Mouse (Mus musculus) embryonic facial prominence, embryonic 12.5 days (tissue): ENCODE measurements around the gene Rps6ka5. TPM values are rescaled to one million over a fixed set of nuclear protein-coding genes. Genes with fewer than 3 reads are reported as not detected.

Experiments
- ATAC-seq: fragments of 200-750 bp; cut with Nextera tagmentation; 2 replicates; pipeline ENCODE4 v1.8.0; 2017; ENCODE audit not compliant: insufficient number of reproducible peaks, insufficient read depth, low FRiP score, low TSS enrichment
- H3K27ac ChIP-seq: fragments of 300-500 bp; sonication (generic); 2 replicates; pipeline ENCODE4 v1.5.1; 2016; ENCODE audit warnings: mild to moderate bottlenecking
- H3K27me3 ChIP-seq: fragments of 300-500 bp; sonication (generic); 2 replicates; pipeline ENCODE4 v1.6.1; 2016; ENCODE audit warnings: mild to moderate bottlenecking, moderate library complexity
- H3K36me3 ChIP-seq: fragments of 300-500 bp; sonication (generic); 2 replicates; pipeline ENCODE4 v1.6.1; 2016; ENCODE audit warnings: mild to moderate bottlenecking
- H3K4me1 ChIP-seq: fragments of 300-500 bp; sonication (generic); 2 replicates; pipeline ENCODE4 v1.6.1; 2016
- H3K4me2 ChIP-seq: fragments of 300-500 bp; sonication (generic); replicated peaks from 2 replicates; pipeline ENCODE4 v1.6.1; 2016; ENCODE audit warnings: mild to moderate bottlenecking, moderate library complexity
- H3K4me3 ChIP-seq: fragments of 300-500 bp; sonication (generic); 2 replicates; pipeline ENCODE4 v1.5.1; 2016; ENCODE audit warnings: mild to moderate bottlenecking
- H3K9ac ChIP-seq: fragments of 300-500 bp; sonication (generic); 2 replicates; pipeline ENCODE4 v1.6.1; 2016; ENCODE audit warnings: mild to moderate bottlenecking, moderate library complexity
- H3K9me3 ChIP-seq: fragments of 300-500 bp; sonication (generic); 2 replicates; pipeline ENCODE4 v1.6.1; 2016; ENCODE audit warnings: mild to moderate bottlenecking, moderate library complexity
- WGBS: fragments of 180-500 bp; shearing (Covaris S2); methylation state at CpG from one replicate; pipeline ENCODE4 v1.1.7; 2016; 5-methylcytosine and 5-hydroxymethylcytosine counted together
- polyA plus RNA-seq: library from polyadenylated mRNA; unstranded; fragments of >200 nt; fragmentation: Nextera tagmentation; extraction: Ambion mirVana; gene quantifications from 2 replicates; pipeline ENCODE4 v1.2.1, GENCODE M21; 2016

Gene Rps6ka5
- polyA plus RNA-seq, 1 experiment from 2014 or later = 7.2 TPM

DNA sequence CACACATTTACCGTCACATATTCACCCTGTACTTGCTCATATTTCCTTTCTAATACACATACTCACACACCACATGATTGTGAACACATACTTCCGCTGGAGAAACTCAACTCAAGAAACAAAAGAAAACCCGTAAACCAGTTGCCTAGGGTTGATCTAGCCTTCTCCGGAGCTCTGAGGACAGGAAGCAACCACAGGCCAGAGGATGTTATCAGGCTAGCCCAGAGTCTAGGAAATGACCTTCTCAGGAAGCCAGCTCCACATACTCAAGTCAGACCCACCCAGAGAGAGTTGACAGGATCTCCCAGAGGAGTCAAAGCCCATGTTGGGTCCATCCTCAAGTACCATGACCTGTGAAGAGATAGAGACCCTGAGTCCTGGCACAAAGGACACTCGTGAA lies 218.1 kb downstream of the Rps6ka5 start:
- Histone ChIP-seq H3K9ac (no peak overlapping the region), H3K27me3 (no peaks in the 10 kb centered on the region), H3K36me3 (0 out of 2 replicates have a peak, but pooled peaks cover 5% of the 10 kb centered on the region), H3K9me3 (no peaks in the 10 kb centered on the region), H3K4me1 (0 out of 2 replicates have a peak, but pooled peaks cover 7% of the 10 kb centered on the region), H3K4me2 (no peak overlapping the region), H3K27ac (no peak overlapping the region), H3K4me3 (no peak overlapping the region)
- 87% methylated on average over 5 of the region's 5 CpGs for WGBS
- no peak for ATAC-seq

DNA sequence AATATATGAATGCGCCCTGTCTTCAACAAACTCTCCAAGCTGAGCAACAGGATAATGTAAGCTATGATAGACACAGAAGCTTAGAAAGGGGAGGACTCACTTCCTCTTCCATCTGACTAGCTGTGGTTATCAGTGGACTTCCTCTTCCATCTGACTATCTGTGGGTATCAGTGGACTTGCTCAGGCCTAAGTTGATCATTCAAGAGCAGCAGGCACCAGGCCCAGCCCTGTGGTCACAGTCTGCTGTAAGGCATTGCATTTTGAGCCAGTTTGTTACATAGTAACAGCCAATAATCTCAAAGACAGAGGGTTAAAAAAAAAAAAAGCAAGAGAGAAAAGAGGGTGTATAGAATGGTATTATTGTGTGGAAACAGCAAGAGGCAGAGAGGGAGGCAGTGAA lies 221.3 kb downstream of the Rps6ka5 start:
- 0 out of 2 replicates have a peak, but pooled peaks cover 7% of the 10 kb centered on the region for H3K4me1 ChIP-seq

DNA sequence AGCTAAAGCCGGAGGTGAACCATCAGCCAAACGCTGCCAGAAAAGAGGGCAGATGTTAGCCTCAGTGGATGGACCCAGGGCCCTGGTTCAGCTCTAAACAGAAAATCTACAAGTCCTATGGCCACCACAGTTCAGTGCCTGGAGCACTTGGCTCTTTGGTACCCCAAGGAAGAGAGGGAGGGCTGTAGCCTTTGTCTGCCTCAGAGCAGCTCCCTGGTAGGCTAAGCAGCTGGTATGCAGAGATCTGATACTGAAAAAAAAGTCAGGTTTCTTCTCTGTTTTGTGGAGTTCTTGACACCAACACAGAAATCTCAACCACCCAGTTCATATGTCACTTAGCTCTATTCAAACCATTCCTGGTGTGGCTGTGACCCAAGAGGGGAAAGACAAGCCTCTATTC lies 222.2 kb downstream of the Rps6ka5 start:
- no peaks in the 10 kb centered on the region for H3K27me3 ChIP-seq
- H3K4me2 ChIP-seq = no peak overlapping the region
- WGBS = 81% methylated on average over 2 of the region's 2 CpGs
- peaks cover 4% of the 10 kb centered on the region for H3K36me3 ChIP-seq
- no peak overlapping the region for H3K9ac ChIP-seq
- H3K27ac ChIP-seq = no peak overlapping the region
- no peaks in the 10 kb centered on the region for H3K9me3 ChIP-seq
- H3K4me1 ChIP-seq = 0 out of 2 replicates have a peak, but pooled peaks cover 7% of the 10 kb centered on the region
- ATAC-seq = no peak
- H3K4me3 ChIP-seq = no peak overlapping the region

More for the DNA sequence above, 221.3 kb downstream of the Rps6ka5 start:
- Histone ChIP-seq H3K27ac (no peak overlapping the region), H3K4me2 (no peak overlapping the region), H3K27me3 (no peaks in the 10 kb centered on the region), H3K4me3 (no peak overlapping the region), H3K36me3 (no peaks in the 10 kb centered on the region), H3K9ac (no peak overlapping the region), H3K9me3 (no peaks in the 10 kb centered on the region)
- no peak for ATAC-seq
- WGBS = 95% methylated on average over 1 of the region's 1 CpGs

DNA sequence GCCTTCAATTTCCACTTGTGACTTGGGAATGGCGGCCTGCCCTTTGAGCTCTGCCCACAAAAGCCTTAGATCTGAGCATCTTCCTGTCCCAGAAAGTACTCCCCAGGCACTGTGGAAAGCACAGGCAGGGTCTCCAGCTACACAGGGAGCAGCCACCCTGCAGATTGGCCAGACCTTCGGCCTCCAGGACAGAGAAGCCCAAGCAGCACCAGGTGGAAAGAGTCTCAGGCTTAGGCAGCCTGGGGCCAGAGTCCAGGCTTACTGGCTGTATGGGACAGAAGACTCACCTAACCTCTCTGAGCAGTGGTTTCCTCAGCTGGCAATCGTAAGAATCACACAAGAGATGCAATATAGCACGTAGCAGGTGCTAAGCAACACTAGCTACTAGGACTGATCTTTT lies 223.1 kb downstream of the Rps6ka5 start:
- WGBS = 88% methylated on average over 4 of the region's 4 CpGs
- Histone ChIP-seq H3K9ac (no peak overlapping the region), H3K27me3 (no peaks in the 10 kb centered on the region), H3K4me2 (no peak overlapping the region), H3K4me1 (0 out of 2 replicates have a peak, but pooled peaks cover 7% of the 10 kb centered on the region), H3K27ac (no peak overlapping the region), H3K4me3 (no peak overlapping the region), H3K36me3 (peaks cover 14% of the 10 kb centered on the region), H3K9me3 (no peaks in the 10 kb centered on the region)
- ATAC-seq = no peak

DNA sequence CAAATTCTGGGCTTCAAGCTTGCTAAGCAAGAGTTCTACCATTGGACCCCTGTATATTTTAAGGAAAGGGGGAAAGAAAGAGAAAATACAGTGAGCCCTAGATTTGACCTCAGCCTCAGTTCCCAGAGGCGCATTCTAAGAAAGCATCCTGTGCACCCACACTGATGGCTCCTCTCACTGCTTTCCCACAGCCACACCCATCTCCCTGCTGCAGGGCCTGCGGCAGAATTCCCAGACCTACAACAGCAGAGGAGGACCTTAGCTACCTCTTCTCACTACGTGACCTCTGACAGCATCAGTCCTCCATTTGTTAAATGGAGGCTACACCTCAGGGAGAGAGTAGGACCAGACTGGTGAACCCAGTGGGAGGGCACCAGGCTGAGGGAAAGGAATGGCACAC lies 224.2 kb downstream of the Rps6ka5 start:
- Histone ChIP-seq H3K4me2 (no peak overlapping the region), H3K9me3 (no peaks in the 10 kb centered on the region), H3K27me3 (no peaks in the 10 kb centered on the region), H3K4me1 (0 out of 2 replicates have a peak, but pooled peaks cover 7% of the 10 kb centered on the region), H3K36me3 (peaks cover 19% of the 10 kb centered on the region), H3K9ac (no peak overlapping the region), H3K27ac (no peak overlapping the region), H3K4me3 (no peak overlapping the region)
- 72% methylated on average over 3 of the region's 3 CpGs for WGBS
- no peak for ATAC-seq

DNA sequence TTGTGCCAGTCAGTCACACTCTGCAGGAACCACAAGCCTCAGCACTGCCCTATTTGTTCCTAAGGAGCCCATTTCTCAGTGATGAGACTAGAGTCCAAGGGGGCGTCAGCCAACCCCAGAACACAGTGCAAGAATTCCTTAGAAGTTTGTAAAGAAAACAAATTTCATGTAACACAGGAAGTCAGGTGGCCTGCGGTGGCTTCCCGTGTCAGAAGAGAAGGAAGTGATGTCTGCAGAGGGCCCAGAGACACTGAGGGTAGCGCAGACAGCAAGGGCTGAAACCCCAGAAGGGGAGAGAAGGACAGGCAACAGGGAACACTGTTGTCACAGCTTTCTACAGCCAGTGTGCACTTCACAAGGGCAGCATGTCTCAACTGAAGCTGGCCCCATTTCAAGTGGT lies 225.5 kb downstream of the Rps6ka5 start:
- H3K9ac ChIP-seq = no peak overlapping the region
- peaks cover 21% of the 10 kb centered on the region for H3K36me3 ChIP-seq
- 78% methylated on average over 4 of the region's 4 CpGs for WGBS
- H3K27ac ChIP-seq = no peak overlapping the region
- 0 out of 2 replicates have a peak, but pooled peaks cover 7% of the 10 kb centered on the region for H3K4me1 ChIP-seq
- H3K4me2 ChIP-seq = no peak overlapping the region
- H3K27me3 ChIP-seq = no peaks in the 10 kb centered on the region
- ATAC-seq = no peak
- no peak overlapping the region for H3K4me3 ChIP-seq
- H3K9me3 ChIP-seq = no peaks in the 10 kb centered on the region

DNA sequence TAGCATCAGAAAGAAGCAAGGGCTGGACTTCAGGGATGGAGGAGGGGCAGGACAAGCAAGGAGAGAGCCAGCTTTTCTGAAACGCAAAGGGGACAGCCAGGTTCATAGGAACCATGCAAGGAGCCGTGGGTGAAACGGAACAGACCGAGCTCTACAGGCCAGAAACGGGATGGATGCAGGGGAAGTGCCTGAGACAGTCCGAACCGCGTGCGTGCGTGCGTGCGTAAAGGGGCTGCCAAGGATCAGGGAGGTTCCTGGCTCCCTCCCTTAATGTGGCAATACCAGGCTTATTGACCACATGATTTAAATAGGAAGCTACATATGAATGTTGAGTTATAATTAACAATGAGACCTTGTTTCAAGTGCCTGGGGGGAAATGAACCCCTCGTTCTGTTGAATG lies 227.3 kb downstream of the Rps6ka5 start:
- H3K4me2 ChIP-seq = no peak overlapping the region
- H3K27me3 ChIP-seq = no peaks in the 10 kb centered on the region
- no peak overlapping the region for H3K4me3 ChIP-seq
- no peaks in the 10 kb centered on the region for H3K9me3 ChIP-seq
- ATAC-seq = no peak
- no peak overlapping the region for H3K9ac ChIP-seq
- 91% methylated on average over 13 of the region's 13 CpGs for whole genome bisulfite sequencing
- H3K27ac ChIP-seq = no peak overlapping the region
- H3K36me3 ChIP-seq = peaks cover 34% of the 10 kb centered on the region
- H3K4me1 ChIP-seq = 0 out of 2 replicates have a peak, but pooled peaks cover 2% of the 10 kb centered on the region

Other genes starting within 250 kb of the Rps6ka5 start
- 5.1 and 5.3 TPM in 2 replicates for gene Ttc7b, start 206.2 kb downstream of the Rps6ka5 start, polyA plus RNA-seq
- gene Dglucy, start 52.1 kb upstream of the Rps6ka5 start, polyA plus RNA-seq = 1.7 and 2.2 TPM in 2 replicates
- gene Gpr68, start 181.2 kb upstream of the Rps6ka5 start, polyA plus RNA-seq = 0.06 and 0.28 TPM in 2 replicates